Mouse (Mus musculus) ovary, postnatal 36 days (tissue): ENCODE data around the gene Gbp8.
"Not testable (repeated sequence)": the region's sequence is repeated elsewhere in the genome, so short reads cannot be mapped to it uniquely, and the experiment has no call there.

Experiments
- DNase-seq: peaks from one replicate; pipeline ENCODE4 v3.0.0; 2022; ENCODE audit warnings: low spot score, mixed read lengths

Gene Gbp8

GRCm38 (mm10) chr5:105139409-105140088 is at the start of gene Gbp8, which contains the start of the genes Gbp9 and Gbp4:
Gene Gbp8 (minus strand): TSS chr5:105139540.
Gene Gbp9 (minus strand): TSS chr5:105139539.
Gene Gbp4 (minus strand): TSS chr5:105139586.
- not testable (repeated sequence) for DNase-seq

- DNase-seq = no peak
Measured at GRCm38 (mm10) chr5:105181446-105181845, 42.1 kb upstream of the Gbp8 start.

- DNase-seq = no peak
Measured at GRCm38 (mm10) chr5:105156582-105156981, 17.2 kb upstream of the Gbp8 start.

- DNase-seq = no peak
Measured at GRCm38 (mm10) chr5:105154049-105154448, 14.7 kb upstream of the Gbp8 start.

- not testable (repeated sequence) for DNase-seq
Measured at GRCm38 (mm10) chr5:105148062-105148461, 8.7 kb upstream of the Gbp8 start.

- DNase-seq = no peak
Measured at GRCm38 (mm10) chr5:105146447-105146846, 7.1 kb upstream of the Gbp8 start.

- not testable (repeated sequence) for DNase-seq
Measured at GRCm38 (mm10) chr5:105145731-105146130, 6.4 kb upstream of the Gbp8 start.

GRCm38 (mm10) chr5:105140089-105140810 is 910 bp upstream of the Gbp8 start:
- DNase-seq = not testable (repeated sequence)

- no peak for DNase-seq
Measured at GRCm38 (mm10) chr5:105138906-105139305, 434 bp downstream of the Gbp8 start.

- DNase-seq = not testable (repeated sequence)
Measured at GRCm38 (mm10) chr5:105136706-105137304, 2.5 kb downstream of the Gbp8 start.

GRCm38 (mm10) chr5:105121731-105122130 is 17.6 kb downstream of the Gbp8 start:
- not testable (repeated sequence) for DNase-seq

- DNase-seq = no peak
Measured at GRCm38 (mm10) chr5:105115740-105116139, 23.6 kb downstream of the Gbp8 start.

- no peak for DNase-seq
Measured at GRCm38 (mm10) chr5:105114696-105115095, 24.6 kb downstream of the Gbp8 start.

- no peak for DNase-seq
Measured at GRCm38 (mm10) chr5:105113656-105114055, 25.7 kb downstream of the Gbp8 start.

- DNase-seq = peak; percentile 16
Measured at GRCm38 (mm10) chr5:105110271-105110852, 29.0 kb downstream of the Gbp8 start.

GRCm38 (mm10) chr5:105109775-105110174 is 29.6 kb downstream of the Gbp8 start:
- DNase-seq = peak; percentile 7

GRCm38 (mm10) chr5:105105689-105106088 is 33.7 kb downstream of the Gbp8 start:
- not testable (repeated sequence) for DNase-seq

GRCm38 (mm10) chr5:105081900-105082299 is 57.4 kb downstream of the Gbp8 start:
- no peak for DNase-seq

- not testable (repeated sequence) for DNase-seq
Measured at GRCm38 (mm10) chr5:105068356-105068755, 71.0 kb downstream of the Gbp8 start.

GRCm38 (mm10) chr5:105064443-105064842 is 74.9 kb downstream of the Gbp8 start:
- DNase-seq = not testable (repeated sequence)

GRCm38 (mm10) chr5:105063321-105063720 is 76.0 kb downstream of the Gbp8 start:
- no peak for DNase-seq

- DNase-seq = not testable (repeated sequence)
Measured at GRCm38 (mm10) chr5:105062403-105062802, 76.9 kb downstream of the Gbp8 start.
